Mouse (Mus musculus) heart, postnatal 0 days (tissue): ENCODE data around the gene Erg.

Experiments
- CTCF ChIP-seq: IDR thresholded peaks from 2 replicates; pipeline ENCODE4 v1.5.1; 2016; ENCODE audit warnings: antibody characterized with exemption, control low read depth, low read depth
- EP300 ChIP-seq: IDR thresholded peaks from 2 replicates; pipeline ENCODE4 v1.6.1; 2016; ENCODE audit warnings: antibody characterized with exemption, low read depth

- TF ChIP-seq CTCF (no peak), EP300 (no peak)
Measured at GRCm38 (mm10) chr16:95586726-95587125, 333 bp upstream of the Erg start.
